In the genomic region with DNA sequence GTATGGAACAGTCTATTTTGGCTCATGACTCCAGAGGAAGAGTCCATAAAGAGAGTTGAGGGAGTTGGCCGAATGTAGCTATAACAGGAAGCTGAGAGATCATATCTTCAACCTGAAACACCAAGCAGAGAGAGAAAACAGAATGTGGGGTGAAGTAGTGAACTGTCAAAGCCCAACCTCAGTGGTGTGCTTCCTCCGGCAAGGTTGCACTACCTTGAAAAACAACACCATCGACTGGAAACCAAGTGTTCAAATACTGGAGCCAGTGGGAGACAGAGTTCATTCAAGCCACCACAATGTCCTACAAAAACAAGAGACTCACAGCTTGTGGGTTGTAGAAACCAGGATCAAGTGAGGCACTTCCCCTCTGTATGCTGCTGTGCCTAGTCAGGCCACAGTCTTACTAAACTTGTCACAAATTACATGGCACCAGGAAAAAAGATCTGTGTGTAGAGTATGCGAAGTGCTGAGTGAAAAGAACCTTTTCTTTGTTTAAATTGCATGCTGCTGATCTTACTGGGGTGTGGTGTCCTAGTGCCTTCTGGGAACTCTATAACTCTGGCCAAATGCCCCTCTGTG, we compare ENCODE assay signal across 16 mouse cellular contexts. TPM values are rescaled to one million over a fixed set of nuclear protein-coding genes. Genes with fewer than 3 reads are reported as not detected.
DNase-seq lines count a peak whose midpoint lies in the region; ATAC-seq and TF ChIP-seq lines count a peak whose summit lies in the region.
"Had no signal": no experiment of that assay in that cellular context is flagged by ENCODE, and none has a peak within 500 bp of the region (broad histone marks: within the 10 kb centered on the region; RNA-seq: fewer than 3 reads in every experiment).

No protein-coding gene starts in this region.

- WGBS in heart, embryonic 16.5 days, result 72% methylated on average over 4 of the region's 4 CpGs

- no peaks in the 10 kb centered on the region for H3K9me3 ChIP-seq in heart, embryonic 16.5 days (replicated peaks; ENCODE audit: control insufficient read depth, low read length)
- H3K9me3 ChIP-seq: embryonic facial prominence, embryonic 12.5 days; hindbrain, embryonic 13.5 days; megakaryocyte, embryonic 14.5 days; neural tube, embryonic 13.5 days; stomach, embryonic 15.5 days had no signal

- no peak for ATAC-seq in heart, embryonic 16.5 days (replicated peaks; ENCODE audit: extremely low read depth, insufficient read depth, low FRiP score)

- intact Hi-C loops in heart, postnatal 25 days (cut with DNase I), result loop anchor here (5.0 kb wide), 1 partner anchor 46 kb away; no protein-coding TSS in a partner anchor

- H3K4me3 ChIP-seq in heart, embryonic 16.5 days (ENCODE audit: low read length), result no peak overlapping the region
- H3K4me3 ChIP-seq in layer of hippocampus, adult 2 months, result no peak overlapping the region
- H3K4me3 ChIP-seq: embryonic facial prominence, embryonic 12.5 days; hindbrain, embryonic 13.5 days; megakaryocyte, embryonic 14.5 days; neural tube, embryonic 13.5 days; stomach, embryonic 15.5 days had no signal

- DNase-seq in heart, postnatal 25 days (ENCODE audit: low spot score), result no peak
- DNase-seq in T-cell, adult 2 months (ENCODE audit: low spot score), result peak; percentile 33
- peak; percentile 76 for DNase-seq in induced T-regulatory cell, adult 2 months (ENCODE audit: low read depth)
- DNase-seq in thymus, postnatal 25 days, result peak; percentile 52
- DNase-seq in layer of hippocampus, adult 2 months (ENCODE audit: low spot score in 2 of 2), result no peak
- DNase-seq in Muller cell, postnatal 12 days (ENCODE audit: inconsistent ontology term), result no peak
- DNase-seq: cerebellum, adult 11-12 months; kidney, adult 18-20 months; kidney, postnatal 25 days; lung, embryonic 14.5 days had no signal

- 0 out of 2 replicates have a peak, but pooled peaks cover 6% of the 10 kb centered on the region for H3K36me3 ChIP-seq in heart, embryonic 16.5 days (ENCODE audit: control insufficient read depth, insufficient read depth)
- H3K36me3 ChIP-seq: embryonic facial prominence, embryonic 12.5 days; hindbrain, embryonic 13.5 days; neural tube, embryonic 13.5 days; stomach, embryonic 15.5 days had no signal

- no peak overlapping the region for H3K9ac ChIP-seq in heart, embryonic 16.5 days (ENCODE audit: low read length)
- H3K9ac ChIP-seq: embryonic facial prominence, embryonic 12.5 days; hindbrain, embryonic 13.5 days; lung, embryonic 14.5 days; neural tube, embryonic 13.5 days; stomach, embryonic 15.5 days had no signal

- no peaks in the 10 kb centered on the region for H3K27me3 ChIP-seq in heart, embryonic 16.5 days (ENCODE audit: control insufficient read depth, insufficient read depth, low read length)
- H3K27me3 ChIP-seq: embryonic facial prominence, embryonic 12.5 days; hindbrain, embryonic 13.5 days; megakaryocyte, embryonic 14.5 days; neural tube, embryonic 13.5 days; stomach, embryonic 15.5 days had no signal

- H3K4me2 ChIP-seq in heart, embryonic 16.5 days (ENCODE audit: low read depth, low read length), result no peak overlapping the region
- H3K4me2 ChIP-seq: embryonic facial prominence, embryonic 12.5 days; hindbrain, embryonic 13.5 days; lung, embryonic 14.5 days; neural tube, embryonic 13.5 days; stomach, embryonic 15.5 days had no signal

- peak overlapping the region; percentile 69 for H3K27ac ChIP-seq in heart, embryonic 16.5 days (ENCODE audit: low read length)
- no peak overlapping the region for H3K27ac ChIP-seq in layer of hippocampus, adult 2 months
- H3K27ac ChIP-seq: embryonic facial prominence, embryonic 12.5 days; hindbrain, embryonic 13.5 days; neural tube, embryonic 13.5 days; stomach, embryonic 15.5 days had no signal

- H3K4me1 ChIP-seq in heart, embryonic 16.5 days (ENCODE audit: control insufficient read depth, insufficient read depth, low read length), result peaks cover 77% of the 10 kb centered on the region
- H3K4me1 ChIP-seq: embryonic facial prominence, embryonic 12.5 days had no signal

- TF ChIP-seq CTCF in layer of hippocampus, adult 2 months (conservative IDR thresholded peaks at IDR 0.05), result no peak

RNA-seq across cellular contexts. Expression of gene Nrp1, which starts 32.9 kb away (rescaled TPM):
- 159 and 160 TPM in 2 replicates for polyA plus RNA-seq in heart, embryonic 16.5 days (2015; fragmentation: Nextera tagmentation; extraction: Ambion mirVana)
- 100 to 1,000 TPM; 110 to 116 TPM for total RNA-seq in heart, postnatal 25 days (2021)
- total RNA-seq in layer of hippocampus, adult 2 months (2021), result 100 to 1,000 TPM in 1 of 2 experiments, 10 to 100 TPM in 1; 98.8 to 106 TPM

Comparison
In these comparisons a context has a peak if more than half of its experiments do, and no peak if none do; other contexts are left out.
1. DNase-seq: peak in T-cell, adult 2 months (single experiment), induced T-regulatory cell, adult 2 months (single experiment) and thymus, postnatal 25 days (single experiment); none in heart, postnatal 25 days (single experiment), layer of hippocampus, adult 2 months (0 of 2) and Muller cell, postnatal 12 days (single experiment).